Mouse (Mus musculus): ENCODE measurements around the gene Sema4b.

Gene Sema4b

DNA sequence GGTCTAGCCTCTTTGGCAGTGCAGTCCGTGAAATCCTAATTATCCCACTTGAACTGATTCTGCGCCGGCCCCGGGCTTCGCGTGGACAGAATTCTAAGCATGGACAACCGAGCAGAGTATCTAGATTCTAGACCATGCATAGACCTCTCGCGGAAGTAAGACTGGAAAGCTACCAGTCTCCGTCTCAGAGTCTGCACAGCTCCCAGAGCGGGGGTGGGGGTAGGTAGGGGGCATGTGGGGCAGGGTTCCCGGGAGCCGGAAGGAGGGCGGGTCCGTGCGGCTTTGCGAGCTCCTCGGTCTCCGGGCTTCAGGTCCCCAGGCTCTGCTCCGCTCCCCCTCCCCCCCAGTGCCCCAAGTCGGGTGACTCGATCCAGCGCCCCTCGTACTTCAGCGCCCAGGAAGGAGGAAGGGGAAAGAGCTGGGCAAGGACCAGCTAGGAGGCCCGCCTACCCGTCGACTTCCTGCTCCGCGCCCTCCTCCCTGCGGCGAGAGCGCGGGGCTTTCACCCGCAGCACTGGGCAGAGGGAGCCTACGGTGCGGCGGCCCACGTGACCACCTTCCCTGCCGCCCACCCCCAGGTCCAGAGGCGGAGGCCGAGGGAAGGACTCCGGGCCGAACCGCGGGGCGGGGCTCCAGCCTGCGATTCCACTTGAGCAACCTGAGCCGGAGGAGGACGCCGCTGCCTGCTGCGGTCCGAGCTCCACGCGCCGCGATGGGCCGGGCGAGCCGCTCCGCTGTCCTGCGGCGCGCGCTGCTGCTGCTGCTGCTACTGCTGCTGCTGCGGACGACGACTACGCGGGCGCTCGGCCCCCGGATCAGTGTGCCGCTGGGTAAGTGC lies 11.5 kb downstream of the Sema4b start:
- in situ Hi-C loops (cut with MboI, MseI): no loop called here

DNA sequence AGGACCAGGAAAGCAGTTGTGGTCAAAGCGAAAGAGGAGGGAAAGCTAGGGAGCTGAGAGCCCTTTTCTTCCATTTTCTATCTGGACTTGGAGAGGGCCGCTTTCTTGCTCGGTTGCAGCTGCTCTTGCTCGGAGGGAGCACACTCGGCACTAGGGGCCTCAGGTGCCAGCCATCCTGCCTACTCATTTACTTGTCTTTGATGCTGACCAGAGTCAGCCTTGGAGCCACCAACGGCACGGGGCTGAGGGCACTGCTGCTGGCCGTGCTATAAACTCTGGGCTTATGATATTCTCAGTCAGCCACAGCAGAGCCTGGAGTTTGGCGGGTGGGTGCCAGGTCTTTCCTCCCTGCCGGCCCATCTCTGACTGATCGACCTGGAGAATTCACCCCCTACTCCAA lies 12.2 kb downstream of the Sema4b start:
- in situ Hi-C loops (cut with MboI, MseI): no loop called here

DNA sequence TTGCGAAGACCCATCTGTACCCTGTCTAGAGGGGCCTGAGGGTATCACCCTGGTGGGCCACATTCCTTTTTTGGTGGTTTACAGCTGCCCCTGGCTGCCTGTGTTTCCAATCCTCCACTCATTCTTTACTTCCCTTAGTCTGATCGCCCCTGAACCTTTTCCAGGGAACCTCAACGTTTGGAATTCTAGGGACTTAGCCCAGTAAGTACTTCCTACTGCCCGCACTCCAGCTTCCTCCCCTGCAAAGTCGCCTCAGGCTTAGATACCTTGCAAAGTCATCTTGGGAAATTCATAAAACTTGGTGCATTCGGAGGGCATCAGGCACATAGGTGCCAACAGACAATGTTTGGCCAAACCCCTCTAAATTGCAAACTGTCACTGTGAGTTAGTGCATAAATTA lies 12.6 kb downstream of the Sema4b start:
- in situ Hi-C loops (cut with MboI, MseI): no loop called here

DNA sequence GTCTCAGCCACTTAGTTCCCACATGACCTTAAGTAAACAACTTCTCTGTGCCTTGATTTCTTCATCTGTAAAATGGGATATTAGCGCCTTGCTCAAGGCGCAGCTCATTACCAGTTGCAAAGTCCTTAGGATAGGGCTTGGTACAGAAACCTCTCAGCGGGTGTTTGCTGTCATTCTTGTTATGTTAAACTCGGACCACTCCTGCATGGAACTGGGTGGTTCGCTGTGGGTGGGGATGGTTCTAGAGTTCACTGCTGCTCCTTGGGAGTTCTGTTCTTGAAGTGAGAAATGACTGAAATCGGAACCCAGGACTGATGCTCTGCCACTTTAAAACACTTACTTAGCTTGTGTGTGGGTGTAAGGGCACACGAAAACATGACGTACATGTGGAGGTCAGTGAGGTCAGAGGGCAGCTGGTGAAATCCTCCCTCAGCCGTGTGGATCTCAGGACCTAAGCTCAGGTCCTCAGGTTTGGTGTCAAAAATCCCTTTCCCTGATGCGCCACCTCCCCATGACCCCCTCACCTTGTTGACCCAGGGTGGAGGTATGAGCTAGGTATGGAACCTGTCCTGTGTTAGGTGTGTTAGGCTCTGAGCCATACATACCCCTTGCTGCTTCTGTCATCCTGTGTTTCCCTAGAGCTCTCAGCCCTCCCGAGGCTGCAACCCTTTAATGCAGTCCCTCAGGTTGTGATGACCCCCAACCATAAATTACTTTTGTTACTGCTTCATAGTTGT lies 13.4 kb downstream of the Sema4b start:
- in situ Hi-C loops (cut with MboI, MseI): loop anchor here (10.0 kb wide), 1 partner anchor 45 kb away; no protein-coding TSS in a partner anchor

DNA sequence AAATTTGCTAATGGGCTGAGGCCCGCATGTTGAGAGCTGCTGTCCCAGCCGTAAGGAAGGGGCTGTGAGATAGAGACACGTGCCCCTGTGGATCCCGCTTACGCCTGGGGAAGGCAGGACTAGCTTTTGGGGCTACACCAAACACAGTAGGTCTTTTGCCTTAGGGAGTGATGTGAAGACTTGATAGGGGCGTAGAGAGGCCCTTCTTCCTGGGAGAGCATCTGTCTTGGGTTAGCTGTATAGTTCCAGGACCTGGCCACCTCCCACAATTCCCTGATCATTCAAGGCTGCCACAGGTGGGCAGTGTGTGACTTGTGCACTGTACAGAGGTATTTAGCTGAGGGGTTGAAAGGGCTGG lies 13.9 kb downstream of the Sema4b start:
- in situ Hi-C loops (cut with MboI, MseI): loop anchor here (10.0 kb wide), 1 partner anchor 46 kb away; no protein-coding TSS in a partner anchor

DNA sequence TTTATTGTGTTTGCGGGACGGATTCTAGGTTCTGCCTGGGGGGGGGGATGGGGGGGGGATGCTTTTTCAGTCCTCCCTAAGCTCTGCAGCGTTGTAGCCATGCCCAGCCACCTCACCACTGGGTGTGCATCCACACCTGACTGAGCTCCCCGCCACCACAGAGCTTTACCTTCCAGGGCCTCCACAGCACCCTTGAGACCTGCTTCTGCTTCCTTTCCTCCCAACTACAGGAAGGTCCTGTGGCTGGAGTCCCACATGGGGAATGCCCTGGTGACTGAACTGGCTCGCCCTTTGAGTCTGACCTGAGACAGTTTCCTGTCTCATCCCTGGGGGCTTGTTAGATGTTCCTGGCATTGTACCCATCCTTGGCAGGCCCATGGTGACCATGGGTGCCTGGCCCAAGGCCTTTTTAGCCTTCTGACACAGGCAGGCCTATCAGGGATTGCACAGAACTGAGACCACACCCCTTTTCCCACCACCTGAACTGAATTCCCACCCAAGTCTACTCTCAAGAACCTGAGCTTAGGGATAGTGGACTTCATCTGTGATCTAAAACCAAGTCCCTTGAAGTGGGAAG lies 14.4 kb downstream of the Sema4b start:
- in situ Hi-C loops (cut with MboI, MseI): loop anchor here (10.0 kb wide), 1 partner anchor 46 kb away; no protein-coding TSS in a partner anchor

DNA sequence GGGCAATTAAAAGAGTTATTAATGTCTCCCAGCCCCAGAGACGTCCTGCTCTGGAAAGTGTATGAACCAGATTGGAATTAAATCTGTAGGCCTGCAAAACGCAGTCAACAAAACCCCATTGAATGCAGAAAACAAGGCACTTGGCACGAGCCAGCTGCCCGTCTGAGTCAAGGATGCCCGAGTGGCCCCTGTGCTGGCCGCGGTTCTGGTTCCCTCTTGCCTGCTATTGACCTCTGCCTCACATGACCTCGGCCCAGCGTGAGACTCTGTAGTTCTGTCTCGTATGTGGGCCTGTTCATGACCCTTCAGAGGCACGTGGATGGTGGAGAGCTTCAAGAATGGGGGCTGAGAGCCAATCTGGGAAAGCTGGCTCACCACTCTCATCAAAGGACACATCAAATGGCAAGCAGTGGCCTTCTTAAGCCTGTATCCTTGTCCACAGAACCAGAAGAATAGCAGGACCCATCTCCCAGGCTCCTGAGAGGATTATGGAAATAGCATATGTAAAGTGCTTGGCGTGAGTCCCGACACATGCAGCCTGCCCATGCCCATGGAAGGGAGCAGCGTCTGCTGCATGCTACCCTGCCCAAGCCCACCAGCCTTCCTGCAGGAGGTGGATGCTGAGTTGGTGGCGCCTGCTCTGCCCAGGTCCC lies 15.4 kb downstream of the Sema4b start:
- in situ Hi-C loops (cut with MboI, MseI): loop anchor here (10.0 kb wide), 1 partner anchor 47 kb away; no protein-coding TSS in a partner anchor

DNA sequence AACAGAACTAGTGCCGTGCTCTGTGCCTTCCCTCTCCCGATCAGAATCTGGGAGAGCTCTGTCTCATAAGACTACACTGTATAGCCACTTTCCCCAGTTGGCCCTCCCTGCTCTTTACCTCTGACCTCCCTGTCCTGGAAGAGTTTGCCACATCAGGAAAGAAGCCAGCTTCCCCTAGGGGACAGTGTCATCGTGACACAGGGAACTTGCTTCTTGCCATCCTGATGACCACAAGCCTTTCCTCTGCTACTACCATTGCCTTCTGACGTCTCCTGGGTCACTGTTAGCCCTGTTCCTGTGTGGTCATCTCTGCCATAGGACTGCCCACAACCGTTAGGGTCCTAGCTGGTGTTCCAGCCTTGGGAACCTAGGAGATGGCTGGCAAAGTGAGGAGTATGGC lies 16.3 kb downstream of the Sema4b start:
- in situ Hi-C loops (cut with MboI, MseI): loop anchor here (10.0 kb wide), 1 partner anchor 48 kb away; no protein-coding TSS in a partner anchor

DNA sequence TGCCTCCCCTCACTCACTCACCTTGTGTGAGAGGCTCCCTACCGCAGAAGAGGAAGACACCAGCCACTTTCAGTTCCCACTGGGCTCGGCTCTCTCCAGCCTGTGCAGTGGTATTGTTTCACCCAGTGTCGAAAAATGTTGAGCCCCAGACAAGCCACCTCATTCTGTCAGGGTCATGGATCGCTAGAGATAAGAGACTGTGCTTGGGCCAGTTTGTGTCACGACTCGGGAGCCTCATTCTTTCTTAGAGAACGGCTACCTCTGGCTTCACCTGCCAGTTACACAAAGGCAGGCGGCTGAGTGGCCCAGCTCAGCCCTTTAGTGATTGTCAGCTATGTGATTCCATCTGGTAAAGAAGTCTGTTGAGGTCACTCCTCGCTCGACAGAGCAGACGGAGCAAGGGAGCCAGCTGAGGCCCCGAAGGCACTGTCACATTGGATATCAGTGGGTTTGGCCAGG lies 17.0 kb downstream of the Sema4b start:
- in situ Hi-C loops (cut with MboI, MseI): loop anchor here (10.0 kb wide), 1 partner anchor 49 kb away; no protein-coding TSS in a partner anchor

DNA sequence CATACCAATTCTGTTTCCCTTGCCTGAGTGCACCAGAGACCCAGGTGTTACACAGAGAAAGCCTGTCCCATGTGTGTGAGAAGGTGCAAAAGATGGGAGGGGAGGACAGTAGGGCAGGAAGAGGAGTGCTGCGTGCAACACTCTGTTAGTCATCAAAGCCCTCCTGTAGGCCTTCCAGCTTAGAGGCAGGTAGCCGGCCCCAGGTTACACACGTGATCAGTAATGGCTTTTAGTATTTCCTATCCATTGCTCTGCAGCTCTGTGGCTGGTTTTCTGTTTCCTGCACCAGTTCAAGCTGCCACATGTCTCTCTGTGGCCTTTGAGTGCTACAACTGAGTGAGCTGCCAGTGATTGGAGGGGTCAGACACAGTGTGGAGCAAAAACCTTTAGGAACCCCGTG lies 17.7 kb downstream of the Sema4b start:
- in situ Hi-C loops (cut with MboI, MseI): loop anchor here (10.0 kb wide), 1 partner anchor 50 kb away; no protein-coding TSS in a partner anchor

DNA sequence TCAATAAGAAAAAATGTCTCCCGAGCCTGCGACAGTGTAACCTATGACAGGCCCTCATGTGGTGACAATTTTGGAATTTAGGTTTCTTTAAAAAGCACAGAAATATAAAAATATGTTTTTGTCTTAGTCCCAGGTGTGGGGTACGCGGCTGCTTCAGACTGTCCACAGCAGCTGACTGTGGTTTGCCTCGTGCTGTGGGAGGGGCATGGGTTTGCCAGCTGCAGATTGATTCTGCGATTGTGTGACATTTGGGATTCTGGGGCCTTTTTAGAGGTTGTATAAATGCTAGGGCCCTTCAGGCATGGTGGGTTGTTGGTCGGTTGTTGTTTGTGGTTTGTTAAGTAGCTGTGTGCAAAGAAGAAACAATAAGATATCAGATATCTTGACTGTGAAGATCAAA lies 18.3 kb downstream of the Sema4b start:
- in situ Hi-C loops (cut with MboI, MseI): loop anchor here (10.0 kb wide), 1 partner anchor 50 kb away; no protein-coding TSS in a partner anchor

DNA sequence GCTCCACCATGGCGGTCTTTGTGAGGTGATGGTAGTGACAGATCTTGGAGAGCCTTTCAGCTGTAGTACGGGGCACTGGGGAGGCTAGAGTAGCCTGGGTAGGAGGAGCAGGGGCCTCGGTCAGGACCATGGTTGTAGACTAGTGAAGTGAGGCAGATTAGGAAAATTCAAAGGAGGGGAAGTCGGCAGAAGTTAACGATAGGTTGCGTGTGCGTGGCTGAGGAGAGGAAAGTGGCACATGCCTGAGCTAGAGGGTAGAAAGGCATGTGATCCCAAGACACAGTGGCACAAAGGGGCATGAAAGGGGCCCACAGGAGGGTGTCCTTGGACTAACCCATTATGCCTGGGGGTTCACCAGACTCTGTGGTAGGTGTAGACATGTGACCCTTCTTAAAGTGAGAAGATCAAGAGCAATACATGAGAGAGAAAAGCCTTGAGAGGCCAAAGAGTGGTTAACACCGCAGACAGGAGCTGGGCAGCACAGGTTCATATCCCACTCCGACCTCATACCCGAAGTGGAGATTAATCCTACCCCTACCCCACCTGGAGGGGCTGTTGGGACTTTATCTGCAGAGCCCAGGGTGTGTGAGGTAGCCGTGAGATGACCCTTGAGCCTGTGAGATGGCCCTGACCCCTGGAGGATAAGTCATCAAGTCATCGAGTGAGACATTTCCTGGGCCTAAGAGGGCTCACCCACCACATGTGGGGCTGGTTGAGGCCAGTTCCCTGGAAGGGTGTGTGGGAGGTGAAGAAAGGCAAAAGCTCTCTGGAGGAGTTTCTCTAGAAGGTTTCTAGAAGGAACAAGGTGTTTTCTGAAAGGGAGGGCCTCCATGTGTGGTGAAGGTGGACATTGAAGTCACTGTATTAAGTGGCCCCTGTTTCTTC lies 19.3 kb downstream of the Sema4b start:
- in situ Hi-C loops (cut with MboI, MseI): loop anchor here (10.0 kb wide), 1 partner anchor 51 kb away; no protein-coding TSS in a partner anchor

DNA sequence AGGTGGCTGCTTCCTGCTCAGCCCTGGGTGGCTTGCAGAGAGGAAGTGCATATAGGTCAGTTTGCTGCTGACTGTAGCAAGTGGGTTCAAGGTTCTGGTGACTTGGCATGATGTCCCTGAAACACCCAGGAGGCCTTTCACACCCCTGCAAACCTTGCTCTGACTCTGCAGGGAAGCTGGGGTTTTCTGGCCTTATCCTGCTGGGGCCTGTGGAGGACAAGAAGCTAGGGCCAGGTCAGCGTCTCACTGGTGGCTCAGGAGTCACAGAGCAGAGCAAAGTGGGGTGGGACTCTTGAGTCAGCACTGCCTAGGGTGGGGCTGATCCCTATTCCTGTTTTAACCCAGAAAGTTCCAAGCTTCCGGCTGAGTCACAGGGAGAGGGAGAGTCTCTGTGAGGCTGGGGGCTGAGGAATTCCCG lies 20.7 kb downstream of the Sema4b start:
- in situ Hi-C loops (cut with MboI, MseI): loop anchor here (10.0 kb wide), 1 partner anchor 53 kb away; no protein-coding TSS in a partner anchor

DNA sequence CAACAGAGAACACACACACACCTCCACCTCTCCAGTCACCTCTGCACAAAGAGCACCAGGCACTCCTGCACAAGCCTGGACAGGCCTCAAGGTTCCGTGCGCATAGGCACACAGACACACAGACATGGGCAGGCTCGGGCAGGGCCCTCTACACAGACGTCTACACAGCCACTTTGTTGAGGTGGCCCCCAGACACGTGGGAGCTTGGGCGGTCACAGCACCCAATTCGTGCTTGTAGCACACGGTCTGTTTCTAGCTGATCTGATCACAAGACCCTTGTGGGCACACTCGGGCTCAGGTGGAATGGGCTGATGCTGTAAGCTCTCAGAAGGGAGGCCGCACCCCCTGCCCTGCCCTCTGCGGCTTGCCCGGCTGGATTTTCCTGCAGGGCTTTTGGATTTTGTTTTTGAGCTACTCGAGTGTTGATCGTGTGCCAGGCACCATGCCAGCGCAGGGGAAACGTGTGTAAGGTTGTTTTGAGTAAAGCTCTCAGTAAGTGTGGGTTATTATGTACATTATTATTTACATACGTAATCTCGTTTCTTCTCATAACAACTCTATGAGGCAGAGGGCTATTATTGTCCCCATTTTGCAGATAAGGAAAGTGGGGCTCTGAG lies 21.5 kb downstream of the Sema4b start:
- in situ Hi-C loops (cut with MboI, MseI): loop anchor here (10.0 kb wide), 1 partner anchor 53 kb away; no protein-coding TSS in a partner anchor

DNA sequence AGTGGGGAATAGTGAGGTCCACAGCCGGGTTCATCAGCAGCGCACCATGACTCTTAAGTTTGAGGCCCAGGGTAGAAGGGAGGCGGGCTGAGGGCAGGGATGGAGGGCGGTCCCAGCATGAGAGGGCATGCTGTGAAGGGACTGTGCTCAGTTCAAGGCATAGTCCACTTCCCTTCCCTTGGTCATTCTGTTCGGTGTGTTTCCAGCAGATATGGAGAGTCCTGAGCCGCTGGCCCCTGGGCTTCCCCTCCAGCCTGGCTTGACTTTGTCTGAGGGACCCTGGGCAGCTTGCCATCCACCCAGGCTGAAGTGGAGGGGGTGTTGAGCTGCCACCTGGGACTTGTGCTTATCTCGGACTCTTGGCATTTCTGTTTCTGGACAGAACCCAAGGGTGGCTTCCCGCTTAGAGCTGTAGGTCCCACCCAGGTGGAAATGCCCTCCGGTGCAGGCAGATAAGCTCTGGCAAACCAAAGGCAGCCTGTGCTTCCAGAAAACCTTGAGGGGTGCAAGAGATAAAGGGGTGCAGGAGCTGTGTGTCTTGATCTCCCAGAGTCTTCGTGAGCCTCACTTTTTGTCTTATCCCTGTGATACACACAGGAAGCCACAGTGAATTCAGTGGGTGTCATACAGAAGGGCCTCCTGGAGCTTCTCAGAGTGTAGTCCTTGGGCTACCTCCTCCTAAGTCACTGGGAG lies 22.2 kb downstream of the Sema4b start:
- in situ Hi-C loops (cut with MboI, MseI): loop anchor here (10.0 kb wide), 1 partner anchor 54 kb away; no protein-coding TSS in a partner anchor

DNA sequence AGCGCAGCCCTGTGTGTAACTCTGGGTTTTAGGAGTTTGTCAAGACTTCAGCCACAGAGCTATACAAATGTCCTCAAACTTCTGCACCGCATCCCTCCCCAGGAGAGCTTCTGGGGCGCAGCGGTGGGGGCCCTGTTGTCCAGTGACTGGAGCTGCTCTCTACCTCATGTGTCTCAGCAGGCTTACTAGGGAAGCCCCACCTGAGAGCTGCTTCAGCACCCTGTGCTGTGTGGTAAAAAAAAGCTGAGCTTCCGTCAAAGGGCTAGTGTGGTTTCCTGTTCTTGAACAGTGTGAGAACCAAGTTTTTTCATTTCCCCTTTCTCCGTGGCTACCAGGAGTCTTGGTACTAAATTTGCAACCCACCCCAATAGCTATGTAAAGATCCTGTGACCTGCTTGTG lies 23.0 kb downstream of the Sema4b start:
- in situ Hi-C loops (cut with MboI, MseI): loop anchor here (10.0 kb wide), 1 partner anchor 55 kb away; no protein-coding TSS in a partner anchor

DNA sequence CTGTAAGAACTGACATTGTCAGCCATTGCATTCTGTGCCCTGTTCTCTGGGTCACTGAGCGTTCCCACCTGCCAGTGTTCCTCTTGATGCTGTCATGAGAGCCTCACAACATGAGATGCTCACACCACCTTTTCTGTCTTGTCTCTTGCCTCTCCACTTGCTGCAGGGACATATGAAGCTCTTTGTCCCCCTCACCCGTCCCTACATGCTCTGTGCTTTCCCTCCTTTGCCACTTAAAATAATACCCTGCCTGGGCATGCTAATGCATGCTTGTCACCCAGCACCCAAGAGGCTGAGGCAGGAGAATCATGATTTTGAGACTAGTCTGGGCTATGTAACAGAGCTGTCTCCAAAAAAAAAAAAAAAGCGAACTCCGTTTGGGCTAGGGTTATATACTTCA lies 24.3 kb downstream of the Sema4b start:
- in situ Hi-C loops (cut with MboI, MseI): no loop called here

DNA sequence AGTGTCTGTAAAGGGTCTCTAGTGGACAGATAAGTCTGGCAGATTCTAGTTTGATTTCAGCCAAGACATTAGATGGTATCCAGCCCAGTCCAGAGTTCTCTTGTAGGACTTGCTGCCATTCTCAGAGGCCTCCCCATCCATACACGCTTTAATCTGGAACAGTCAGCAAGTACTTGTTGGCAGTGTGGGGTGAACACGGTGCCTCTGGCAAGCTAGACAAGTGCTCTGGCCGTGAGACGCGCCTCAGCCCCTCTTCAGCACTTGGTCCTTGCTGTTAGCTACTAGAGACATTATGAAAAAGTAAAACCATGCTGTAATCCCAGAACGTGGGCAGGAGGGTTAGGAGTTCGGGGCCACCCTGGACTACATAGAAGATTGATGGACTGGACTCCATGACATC lies 27.0 kb downstream of the Sema4b start:
- in situ Hi-C loops (cut with MboI, MseI): no loop called here

DNA sequence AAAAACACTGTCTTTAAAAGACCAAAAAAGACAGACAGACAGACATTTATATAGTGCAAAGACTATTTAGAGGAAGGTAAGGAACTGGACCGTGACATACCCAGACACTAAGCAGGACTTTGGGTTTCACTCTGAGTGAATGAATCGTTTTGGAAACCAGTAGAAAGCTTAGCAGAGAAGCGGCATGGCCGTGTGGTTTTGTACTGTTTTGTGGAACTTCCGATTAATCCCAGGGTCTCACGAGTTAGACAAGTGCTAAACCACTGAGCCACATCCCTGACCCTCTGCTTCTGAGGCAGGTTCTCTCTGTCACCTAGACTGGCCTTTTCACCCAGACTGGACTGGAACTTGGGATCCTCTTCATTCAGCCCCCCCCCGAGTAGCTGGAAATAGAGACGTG lies 27.8 kb downstream of the Sema4b start:
- in situ Hi-C loops (cut with MboI, MseI): no loop called here
